Mouse (Mus musculus): Measurements from ENCODE around the gene Dram1. TPM values are rescaled to one million over a fixed set of nuclear protein-coding genes. Genes with fewer than 3 reads are reported as not detected.

Dram1 gene
- total RNA-seq, 2 experiments from 2014 or later: 0.80 to 0.82 TPM

GRCm38 (mm10) chr10:88309851-88310250 is 69.0 kb downstream of the Dram1 start:
- no peak for DNase-seq (ENCODE audit: low spot score in 2 of 2)
- intact Hi-C loops (cut with DNase I): no loop called here

DNA sequence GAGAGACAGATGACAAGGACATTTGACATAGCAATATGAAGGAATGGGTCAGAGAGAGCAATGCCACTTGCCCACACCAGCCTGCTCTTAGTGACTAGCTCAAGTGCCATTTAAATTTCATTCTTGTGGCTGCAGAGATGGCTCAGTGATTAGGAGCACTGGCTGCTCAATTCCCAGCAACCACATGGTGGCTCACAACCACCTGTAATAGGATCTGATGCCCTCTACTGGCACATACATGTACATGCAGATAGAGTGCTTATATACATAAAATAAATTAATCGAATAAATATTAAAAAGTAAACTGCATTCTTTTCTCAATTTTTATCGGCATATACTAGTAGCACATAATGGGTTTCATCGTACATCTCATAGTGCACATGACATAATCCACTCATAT is 72.6 kb downstream of the Dram1 start:
- DNase-seq (ENCODE audit: low spot score in 2 of 2): no peak
- intact Hi-C loops (cut with DNase I): no loop called here

GRCm38 (mm10) chr10:88304302-88304701 is 74.6 kb downstream of the Dram1 start:
- intact Hi-C loops (cut with DNase I): loop anchor here (5.0 kb wide), 3 partner anchors 447 to 707 kb away; partner anchors contain the start of gene Igf1
- peak; percentile 64 to 75 for DNase-seq (ENCODE audit: low spot score in 2 of 2)

DNA sequence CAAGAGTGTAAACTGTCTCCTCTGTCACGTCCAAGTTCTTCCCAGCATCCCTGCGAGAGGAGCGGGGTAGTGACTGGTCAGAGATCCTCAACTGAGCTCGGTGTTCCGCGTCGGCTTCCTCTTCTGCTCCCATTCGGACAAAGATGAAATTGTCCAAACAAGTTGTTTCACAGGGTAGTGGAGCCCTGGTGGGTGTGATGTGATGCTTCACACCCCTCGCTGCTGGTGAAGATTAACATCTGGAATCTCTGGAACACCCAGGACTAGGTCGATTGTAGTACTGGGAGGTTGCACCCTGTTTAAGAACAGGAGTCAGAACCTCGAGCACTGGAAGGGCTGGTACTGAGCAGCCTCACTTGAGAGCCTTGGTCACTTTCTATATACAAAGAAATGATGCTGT is 75.8 kb downstream of the Dram1 start:
- intact Hi-C loops (cut with DNase I): loop anchor here (2.0 to 5.0 kb wide), 4 partner anchors 446 to 750 kb away; partner anchors contain the start of gene Igf1
- DNase-seq (ENCODE audit: low spot score in 2 of 2): no peak

DNA sequence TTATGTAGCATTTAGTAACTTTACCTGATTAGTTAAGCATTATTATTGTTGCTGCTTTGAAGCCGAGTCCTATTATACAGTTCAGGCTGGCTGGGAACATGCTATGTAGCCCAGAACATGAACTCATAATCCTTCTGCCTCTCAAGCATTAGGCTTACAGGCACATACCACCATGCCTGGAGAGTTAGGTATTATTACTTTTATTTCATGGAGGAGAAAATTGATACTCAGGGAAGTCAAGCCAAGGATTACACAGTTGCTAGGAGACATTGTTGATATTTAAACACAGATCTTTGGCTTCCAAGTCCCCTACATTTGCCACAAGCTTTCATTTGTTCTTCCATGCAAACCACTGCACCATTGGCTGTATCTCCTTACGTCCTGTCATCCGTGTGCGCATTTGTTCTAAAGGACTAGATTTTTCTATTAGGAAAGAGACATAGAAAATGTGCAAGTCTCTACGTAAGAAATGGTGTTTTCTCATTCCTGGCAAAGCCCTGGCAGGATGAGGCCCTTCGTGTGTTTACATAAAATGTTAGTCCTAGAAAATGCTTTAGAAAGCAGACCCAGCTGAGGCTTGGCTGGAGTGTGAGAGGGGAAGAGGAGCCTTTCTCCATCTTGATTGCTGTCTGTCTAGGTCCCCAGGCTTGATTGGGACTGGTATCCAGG is 76.9 kb downstream of the Dram1 start:
- intact Hi-C loops (cut with DNase I): loop anchor here (2.0 to 5.0 kb wide), 4 partner anchors 445 to 749 kb away; partner anchors contain the start of gene Igf1

GRCm38 (mm10) chr10:88296991-88297390 is 81.9 kb downstream of the Dram1 start:
- no peak for DNase-seq (ENCODE audit: low spot score in 2 of 2)
- intact Hi-C loops (cut with DNase I): no loop called here

More for the DNA sequence above, 76.9 kb downstream of the Dram1 start:
- DNase-seq (ENCODE audit: low spot score in 2 of 2): no peak

DNA sequence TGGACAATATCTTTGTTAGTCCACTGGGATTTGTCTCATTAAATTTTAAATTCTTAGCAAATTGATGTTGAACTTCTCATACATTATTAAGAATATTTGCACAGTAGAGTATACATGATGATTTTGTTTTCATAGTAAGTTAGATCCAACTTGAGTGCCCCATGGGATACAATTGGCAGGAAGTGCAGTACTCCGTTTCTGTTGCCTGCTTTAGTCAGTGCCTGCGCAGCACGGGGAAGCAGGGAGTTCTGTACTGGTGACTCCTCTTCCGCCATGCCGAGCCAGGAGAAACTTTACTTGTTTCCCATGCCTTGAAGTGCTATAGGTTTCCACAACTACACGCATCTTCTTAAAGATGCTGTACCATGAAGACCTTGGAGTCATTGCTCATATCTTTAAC is 83.8 kb downstream of the Dram1 start:
- intact Hi-C loops (cut with DNase I): no loop called here
- no peak for DNase-seq (ENCODE audit: low spot score in 2 of 2)

DNA sequence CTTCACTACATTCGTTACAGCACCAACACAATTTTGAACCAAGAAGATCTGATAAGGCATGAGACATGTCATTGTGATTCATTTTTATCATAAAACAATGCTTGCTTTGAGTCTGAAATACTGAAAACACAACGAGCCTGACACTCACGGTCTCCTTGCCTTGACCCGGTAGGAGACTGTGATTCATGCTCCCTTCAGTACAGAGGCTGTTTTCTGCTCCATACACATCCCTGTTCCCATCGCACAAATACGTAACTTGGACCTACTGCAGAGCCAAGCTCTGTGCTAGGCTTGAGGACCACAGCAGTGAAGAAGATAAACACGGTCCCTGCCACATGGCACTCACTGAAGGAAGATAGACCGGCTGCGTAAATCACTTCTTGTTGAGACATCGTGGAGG is 90.8 kb downstream of the Dram1 start:
- intact Hi-C loops (cut with DNase I): no loop called here
- DNase-seq (ENCODE audit: low spot score in 2 of 2): no peak

DNA sequence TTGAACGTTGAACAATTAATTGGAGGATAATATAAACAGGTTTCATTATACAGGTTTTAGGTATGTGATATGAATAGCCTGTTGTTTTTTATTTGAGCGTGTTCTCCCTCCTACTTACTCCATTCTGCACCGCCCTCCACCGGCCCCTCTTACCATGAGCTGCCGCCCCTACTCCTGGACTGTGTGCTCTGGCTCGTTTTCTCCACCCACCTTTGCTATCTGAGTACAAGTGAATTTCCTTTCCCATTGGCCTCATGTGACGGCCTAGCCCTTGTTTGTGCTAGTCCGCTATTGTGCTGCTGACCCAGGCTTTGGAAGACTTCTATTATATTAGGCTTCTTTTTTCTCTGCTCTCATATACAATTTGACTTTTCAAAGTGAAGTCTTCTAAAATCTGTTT is 91.6 kb downstream of the Dram1 start:
- intact Hi-C loops (cut with DNase I): no loop called here
- DNase-seq (ENCODE audit: low spot score in 2 of 2): no peak

- intact Hi-C loops (cut with DNase I): no loop called here
- no peak for DNase-seq (ENCODE audit: low spot score in 2 of 2)
These were observed 94.4 kb downstream of the Dram1 start for GRCm38 (mm10) chr10:88284343-88284990.

DNA sequence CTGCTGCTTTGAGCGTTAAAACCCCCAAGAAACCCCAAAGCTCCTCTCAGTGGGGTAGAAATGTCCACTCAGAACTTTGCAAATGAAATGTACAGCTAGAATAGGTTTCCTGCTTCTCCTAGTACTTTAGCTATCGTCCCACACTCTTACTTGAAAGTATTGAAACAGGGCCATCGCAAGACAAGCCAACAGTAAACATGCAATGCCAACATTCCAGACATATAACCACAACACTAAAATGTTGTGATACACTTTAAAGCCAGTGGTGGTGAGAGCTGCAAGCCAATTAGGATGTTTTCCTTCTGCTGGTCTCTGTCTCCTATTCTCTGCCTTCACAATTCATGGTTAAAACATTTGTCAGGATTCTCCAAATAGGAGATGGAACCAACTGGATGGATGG is 97.2 kb downstream of the Dram1 start:
- no peak for DNase-seq (ENCODE audit: low spot score in 2 of 2)
- intact Hi-C loops (cut with DNase I): no loop called here

- no peak for DNase-seq (ENCODE audit: low spot score in 2 of 2)
- intact Hi-C loops (cut with DNase I): no loop called here
These were observed 104.8 kb downstream of the Dram1 start for GRCm38 (mm10) chr10:88274045-88274444.

Other genes with a start within 250 kb of the Dram1 start
- under 1 TPM; 0.34 TPM for gene Parpbp, start 232.1 kb downstream of the Dram1 start, total RNA-seq (2021)
- 1 to 10 TPM; 6.7 to 8.6 TPM for gene Nup37, start 232.1 kb downstream of the Dram1 start, total RNA-seq (2021)
- gene Washc3, start 178.0 kb downstream of the Dram1 start, total RNA-seq (2021): 10 to 100 TPM; 24.3 to 25.7 TPM
- gene Gnptab, start 52 bp upstream of the Dram1 start, total RNA-seq (2021): 10 to 100 TPM; 66.6 to 68.1 TPM
- gene Sycp3, start 80.5 kb upstream of the Dram1 start, total RNA-seq (2021): 1 to 10 TPM in 1 of 2 experiments, under 1 TPM in 1; 0.71 to 1.3 TPM
- 10 to 100 TPM; 36.3 to 43.3 TPM for gene Chpt1, start 125.0 kb upstream of the Dram1 start, total RNA-seq (2021)
- gene Mybpc1, start 226.1 kb upstream of the Dram1 start, total RNA-seq (2021): 1 to 10 TPM; 4.6 to 5.7 TPM

Data from left cerebral cortex, postnatal 25 days (tissue).